Mouse (Mus musculus) olfactory bulb, adult 2 months (tissue): ENCODE data around the gene Men1.

ENCODE experiments used
- CTCF ChIP-seq: fragments of 200-500 bp; IDR thresholded peaks from 2 replicates; pipeline ENCODE4 v1.5.1; 2012; ENCODE audit warnings: low read depth, mild to moderate bottlenecking, low read length, moderate library complexity; ENCODE audit not compliant: insufficient read depth
- POLR2A ChIP-seq: fragments of 200-500 bp; IDR thresholded peaks from 2 replicates; pipeline ENCODE4 v1.6.1; 2012; ENCODE audit warnings: mild to moderate bottlenecking, low read depth, low read length, moderate library complexity; ENCODE audit not compliant: insufficient read depth

- TF ChIP-seq CTCF = no peak
- TF ChIP-seq POLR2A = no peak
Measured at GRCm38 (mm10) chr19:6286434-6287401, 48.1 kb upstream of the Men1 start.
